ENCODE assay signal across 8 mouse cellular contexts in the genomic region with DNA sequence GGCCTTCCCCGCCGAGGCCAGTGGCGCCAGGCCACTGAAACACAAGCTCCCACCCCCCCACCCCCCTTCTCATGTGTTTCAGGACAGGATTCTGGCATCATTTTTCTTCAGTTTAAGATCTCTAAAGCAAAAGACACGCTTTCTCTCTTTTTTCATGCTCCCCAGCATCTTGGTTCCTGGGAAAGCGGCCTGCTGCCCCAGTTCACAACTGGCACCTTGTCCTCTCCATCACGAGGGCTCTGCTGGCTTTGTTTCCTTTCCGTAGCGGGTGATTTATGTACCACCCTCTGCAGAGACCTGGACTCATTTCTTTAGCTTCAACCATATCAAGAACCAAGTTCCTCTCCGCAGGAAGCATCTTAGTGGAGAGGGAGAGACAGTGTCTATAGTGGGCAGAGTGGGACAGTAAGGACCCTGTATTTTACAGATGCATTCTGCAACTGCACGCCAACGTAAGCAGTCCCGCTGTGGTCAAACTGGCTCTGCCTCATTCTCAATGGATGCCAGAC. TPM values are rescaled to one million over a fixed set of nuclear protein-coding genes. Genes with fewer than 3 reads are reported as not detected.
DNase-seq lines count a peak whose midpoint lies in the region; ATAC-seq and TF ChIP-seq lines count a peak whose summit lies in the region.

No protein-coding gene starts in this region.

- DNase-seq in frontal cortex, postnatal 10 days (ENCODE audit: low spot score in 2 of 2): peak; percentile 15 to 21
- no peak for DNase-seq in frontal cortex, postnatal 14 days (ENCODE audit: low spot score in 2 of 2)
- peak; percentile 16 for DNase-seq in right cerebral cortex, postnatal 4 days
- DNase-seq in right cerebral cortex, adult 18-20 months: no peak
- peak; percentile 54 for DNase-seq in forelimb bud, embryonic 11.5 days (ENCODE audit: low read depth, low spot score)
- DNase-seq in urinary bladder, postnatal 36 days (ENCODE audit: low spot score in 2 of 2): no peak

- no peaks in the 10 kb centered on the region for H3K9me3 ChIP-seq in limb, embryonic 13.5 days

- H3K4me2 ChIP-seq in limb, embryonic 13.5 days (replicated peaks): peak overlapping the region; percentile 89

- no peaks in the 10 kb centered on the region for H3K27me3 ChIP-seq in limb, embryonic 13.5 days
- no peaks in the 10 kb centered on the region for H3K27me3 ChIP-seq in small intestine, adult 2 months (ENCODE audit: control insufficient read depth, insufficient read depth, low read length)

- no peak for TF ChIP-seq CTCF in small intestine, adult 2 months (IDR thresholded peaks at IDR 0.05; ENCODE audit: extremely low read depth, insufficient read length, insufficient replicate concordance, low read depth, low read length)

- no peaks in the 10 kb centered on the region for H3K36me3 ChIP-seq in limb, embryonic 13.5 days
- no peaks in the 10 kb centered on the region for H3K36me3 ChIP-seq in small intestine, adult 2 months (ENCODE audit: control insufficient read depth, insufficient read depth, low read length)

- peak overlapping the region; percentile 71 for H3K9ac ChIP-seq in limb, embryonic 13.5 days

- peak overlapping the region; percentile 85 for H3K27ac ChIP-seq in limb, embryonic 13.5 days
- no peak overlapping the region for H3K27ac ChIP-seq in small intestine, adult 2 months (ENCODE audit: insufficient read depth, low read depth, low read length)

- peaks cover 25% of the 10 kb centered on the region for H3K4me1 ChIP-seq in limb, embryonic 13.5 days
- H3K4me1 ChIP-seq in small intestine, adult 2 months (ENCODE audit: control insufficient read depth, insufficient read depth, insufficient read length, low read length): peaks cover 2% of the 10 kb centered on the region

- no peak for TF ChIP-seq POLR2A in small intestine, adult 2 months (IDR thresholded peaks at IDR 0.05; ENCODE audit: low read depth, low read length)

- H3K4me3 ChIP-seq in limb, embryonic 13.5 days: peak overlapping the region; percentile 92
- peak overlapping the region; percentile 96 for H3K4me3 ChIP-seq in small intestine, adult 2 months (ENCODE audit: low read depth, low read length)

- 17% methylated on average over 12 of the region's 12 CpGs for WGBS in limb, embryonic 13.5 days
- 59% methylated on average over 12 of the region's 12 CpGs for WGBS in small intestine, adult 2 months

- no peak for ATAC-seq in limb, embryonic 13.5 days (ENCODE audit: low FRiP score, low read depth)

RNA-seq across cellular contexts. Expression of a gene that starts 0.9 kb away (rescaled TPM):
- 169 and 186 TPM in 2 replicates for polyA plus RNA-seq in limb, embryonic 13.5 days (2015; fragmentation: Nextera tagmentation; extraction: Ambion mirVana)
- polyA plus RNA-seq in small intestine, adult 2 months (2012; rRNA removed): 93.8 and 147 TPM in 2 replicates

Comparison
In these comparisons a context has a peak if more than half of its experiments do, and no peak if none do; other contexts are left out.
1. DNase-seq: peak in frontal cortex, postnatal 10 days (2 of 2), right cerebral cortex, postnatal 4 days (single experiment) and forelimb bud, embryonic 11.5 days (single experiment); none in frontal cortex, postnatal 14 days (0 of 2), right cerebral cortex, adult 18-20 months (single experiment) and urinary bladder, postnatal 36 days (0 of 2).